Mouse (Mus musculus) urinary bladder, postnatal 0 days (tissue): ENCODE data around the gene Arvcf. TPM values are rescaled to one million over a fixed set of nuclear protein-coding genes. Genes with fewer than 3 reads are reported as not detected.

Source experiments
- microRNA counts: library from miRNA; unstranded; fragments of <30 nt; microRNA quantifications from one replicate; lab custom pipeline; 2016
- microRNA-seq: library from miRNA; unstranded; fragments of <30 nt; microRNA quantifications from one replicate; pipeline ENCODE4, GENCODE M21; 2016
- polyA plus RNA-seq: library from polyadenylated mRNA; unstranded; fragments of >200 nt; fragmentation: Nextera tagmentation; extraction: Ambion mirVana; gene quantifications from 2 replicates; pipeline ENCODE4 v1.2.1, GENCODE M21; 2015

The Arvcf gene
- 5.0 and 6.0 TPM in 2 replicates for polyA plus RNA-seq

GRCm38 (mm10) chr16:18347931-18348600 lies at the start of gene Arvcf, which contains the start of gene Tango2:
Gene Arvcf, plus strand, starts transcription at chr16:18348182.
Gene Tango2, minus strand, starts transcription at chr16:18348103.

GRCm38 (mm10) chr16:18426215-18426791 lies 78.3 kb downstream of the Arvcf start, which contains the start of gene Txnrd2:
Gene Txnrd2, plus strand, starts transcription at chr16:18426384.

GRCm38 (mm10) chr16:18426802-18427280 lies 78.9 kb downstream of the Arvcf start, which contains the start of gene Comt:
Gene Comt, minus strand, starts transcription at chr16:18426852.

MicroRNAs within 50 kb of the gene (microRNA counts, 519-probe panel; counts per million panel counts)
- 3,060 counts per million, percentile 49 among the panel's probes with 10 or more counts for microRNA mmu-miR-185 (lab: Ali Mortazavi, UCI)

Small RNAs within 50 kb of the gene (microRNA-seq; reads per million reads assigned to microRNA genes)
- gene Gm26219 = not detected
- gene Mir185 = 276 reads per million, percentile 58 among the genes with 10 or more reads in this experiment

Other genes with a start within 250 kb of the Arvcf start
- 13.5 and 16.2 TPM in 2 replicates for gene Rtn4r, start 220.5 kb upstream of the Arvcf start, polyA plus RNA-seq
- not detected in 2 replicates for gene Ccdc188, start 130.3 kb upstream of the Arvcf start, polyA plus RNA-seq
- gene Zdhhc8, start 113.0 kb upstream of the Arvcf start, polyA plus RNA-seq = 13.8 and 14.6 TPM in 2 replicates
- gene Trmt2a, start 99.5 kb upstream of the Arvcf start, polyA plus RNA-seq = 43.9 and 45.4 TPM in 2 replicates
- gene Ranbp1, start 99.5 kb upstream of the Arvcf start, polyA plus RNA-seq = 225 and 297 TPM in 2 replicates
- 1.3 TPM in 1 of 2 replicates, not detected in the other for gene Gm49776, start 89.9 kb upstream of the Arvcf start, polyA plus RNA-seq
- 11.5 and 11.7 TPM in 2 replicates for gene Dgcr8, start 58.9 kb upstream of the Arvcf start, polyA plus RNA-seq
- 27.0 and 27.2 TPM in 2 replicates for gene Tango2, start 79 bp upstream of the Arvcf start, polyA plus RNA-seq
- 18.6 and 18.8 TPM in 2 replicates for gene Txnrd2, start 78.2 kb downstream of the Arvcf start, polyA plus RNA-seq
- 163 and 182 TPM in 2 replicates for gene Comt, start 78.7 kb downstream of the Arvcf start, polyA plus RNA-seq
- 9.1 and 11.1 TPM in 2 replicates for gene Gnb1l, start 150.5 kb downstream of the Arvcf start, polyA plus RNA-seq
- gene Rtl10, start 150.7 kb downstream of the Arvcf start, polyA plus RNA-seq = 1.6 and 2.2 TPM in 2 replicates
- 0.47 and 0.51 TPM in 2 replicates for gene Tbx1, start 242.5 kb downstream of the Arvcf start, polyA plus RNA-seq